Mouse (Mus musculus) retina, postnatal 7 days (tissue): ENCODE results near the gene Stxbp6.

Experiments
- DNase-seq: peaks from one replicate; pipeline ENCODE4 v3.0.0-alpha.2; 2012; ENCODE audit warnings: low read depth, low spot score

Gene Stxbp6

DNA sequence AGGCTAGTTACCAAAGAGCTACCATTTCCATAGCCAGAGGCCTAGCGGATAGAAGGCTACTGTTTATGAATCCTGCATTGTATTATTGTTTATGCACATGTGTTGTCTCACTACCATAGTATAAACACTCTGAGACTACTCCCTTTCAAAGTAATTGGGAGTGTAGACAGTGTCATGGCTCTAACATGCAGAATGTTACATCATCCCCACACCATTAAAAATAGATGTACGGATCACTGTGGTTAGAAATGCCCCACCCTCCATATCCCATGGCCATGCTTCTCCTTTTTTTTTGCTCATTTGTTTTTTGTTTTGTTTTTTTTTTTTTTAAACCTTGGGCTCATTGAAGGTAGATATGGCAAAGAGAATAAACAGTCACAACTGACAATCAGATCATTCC, 154.9 kb downstream of the Stxbp6 start:
- no peak for DNase-seq

DNA sequence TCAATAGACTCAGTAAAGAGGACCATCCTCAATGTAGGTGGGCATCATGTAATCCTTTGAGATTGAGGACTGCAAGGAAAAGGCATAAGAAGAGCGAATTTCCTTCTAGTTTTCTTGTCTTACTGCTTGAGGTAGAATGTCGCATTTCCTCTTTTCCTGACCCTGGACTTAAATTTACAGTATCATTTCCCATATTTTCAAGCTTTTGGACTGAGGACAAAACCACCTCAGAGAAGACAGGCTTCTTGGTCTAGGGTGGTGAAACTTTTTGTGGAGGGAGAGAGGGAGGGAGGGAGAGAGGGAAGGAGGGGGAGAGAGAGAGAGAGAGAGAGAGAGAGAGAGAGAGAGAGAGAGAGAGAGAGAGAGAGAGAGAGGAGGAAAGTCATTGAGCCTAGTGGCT, 155.6 kb downstream of the Stxbp6 start:
- DNase-seq, result no peak

DNA sequence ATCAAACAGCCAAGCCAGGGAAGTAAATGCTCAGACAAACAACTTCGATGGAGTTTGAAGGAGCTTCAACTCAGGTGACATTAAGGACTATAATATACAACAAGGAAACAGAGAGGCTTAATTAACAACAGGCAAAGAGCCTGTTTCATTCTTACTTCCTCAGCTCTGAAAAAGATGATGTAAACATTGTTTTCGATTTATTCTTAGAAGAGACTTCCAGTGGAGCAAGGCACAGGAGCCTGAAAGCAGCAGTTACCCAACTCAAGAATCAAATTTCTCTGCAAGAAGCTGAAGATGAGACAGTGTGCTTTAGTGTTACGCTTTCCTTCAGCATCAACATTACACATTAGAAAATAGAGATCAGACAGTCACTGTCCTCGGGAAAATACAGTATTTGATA, 160.7 kb downstream of the Stxbp6 start:
- no peak for DNase-seq

- DNase-seq, result no peak
Observed at GRCm38 (mm10) chr12:44908028-44908702, 166.3 kb downstream of the Stxbp6 start.

DNA sequence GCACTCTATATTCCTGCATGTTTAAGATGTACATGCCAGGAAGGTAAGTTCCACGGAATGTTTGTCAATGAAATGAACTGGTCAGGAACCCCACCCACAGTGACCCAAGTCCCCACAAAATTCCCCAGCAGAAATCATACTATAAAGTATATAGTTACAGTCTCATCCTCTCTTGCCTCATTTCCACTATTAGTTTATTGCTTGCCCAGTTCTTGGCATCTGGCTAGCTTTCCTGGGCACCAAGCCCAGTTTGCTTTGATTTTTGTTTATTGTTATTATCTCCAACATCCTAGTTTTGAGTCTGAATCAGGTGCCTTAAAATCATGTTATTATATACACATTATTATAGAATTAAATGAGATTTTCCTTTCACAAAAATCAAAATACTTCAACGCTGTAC, 168.5 kb downstream of the Stxbp6 start:
- no peak for DNase-seq

DNA sequence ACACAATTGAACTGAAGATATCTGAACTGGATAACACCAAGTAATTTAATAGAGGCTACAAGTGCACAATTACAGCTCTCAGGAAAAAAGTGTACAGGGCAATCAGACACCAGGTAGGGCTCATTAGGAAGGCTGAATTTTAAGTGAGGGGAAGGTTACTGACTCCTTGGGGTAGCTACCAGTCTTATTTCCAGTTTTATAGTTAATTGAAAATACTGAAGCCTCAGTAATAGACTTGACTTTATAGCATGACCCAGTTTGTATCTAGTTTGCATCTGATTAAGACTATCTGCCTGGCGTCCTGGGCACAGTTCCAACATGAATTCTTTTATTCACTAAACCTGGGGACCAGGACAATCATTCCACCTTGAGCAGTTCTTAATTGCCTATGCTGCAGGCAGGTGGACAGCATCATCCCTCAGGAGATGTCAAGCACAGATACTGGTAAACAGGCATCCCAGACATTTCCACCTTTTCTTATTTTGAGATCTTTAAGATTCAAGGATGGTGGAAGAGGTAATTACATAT, 171.2 kb downstream of the Stxbp6 start:
- DNase-seq, result no peak

DNA sequence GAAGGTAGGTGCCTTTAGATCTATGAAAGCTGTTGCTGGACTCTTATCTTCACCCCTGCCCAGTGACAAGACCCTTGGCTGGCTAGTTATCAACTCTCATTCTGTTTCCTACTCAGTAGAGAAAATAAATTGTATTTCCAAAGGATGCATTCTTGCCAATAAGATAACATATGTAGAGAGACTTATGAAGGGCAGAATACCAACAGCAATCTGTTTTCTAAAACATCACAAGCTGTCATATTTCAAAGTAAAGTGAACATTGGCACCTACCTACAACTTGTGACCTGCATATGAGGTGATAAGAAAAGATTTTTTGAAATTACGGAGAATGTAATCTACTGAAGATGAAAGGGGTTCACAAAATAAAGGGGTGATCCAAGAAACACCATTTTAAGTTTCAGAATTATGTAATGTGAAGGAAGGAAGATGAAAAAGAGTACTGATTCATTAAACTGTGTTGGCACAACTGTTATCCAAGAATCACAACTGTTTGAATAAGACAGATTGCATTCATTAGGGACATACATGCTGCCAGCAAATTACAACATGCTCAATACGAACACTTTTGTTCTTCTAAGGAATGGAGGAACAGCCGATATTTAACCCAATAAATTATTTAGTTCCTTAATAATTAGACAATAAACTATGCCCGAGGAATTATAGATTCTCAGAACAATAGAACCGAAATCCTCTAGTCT, 175.2 kb downstream of the Stxbp6 start:
- no peak for DNase-seq

GRCm38 (mm10) chr12:44896460-44896859, 178.0 kb downstream of the Stxbp6 start:
- no peak for DNase-seq

GRCm38 (mm10) chr12:44889677-44890393, 184.7 kb downstream of the Stxbp6 start:
- DNase-seq, result no peak

- no peak for DNase-seq
Observed at GRCm38 (mm10) chr12:44886826-44887225, 187.7 kb downstream of the Stxbp6 start.

DNA sequence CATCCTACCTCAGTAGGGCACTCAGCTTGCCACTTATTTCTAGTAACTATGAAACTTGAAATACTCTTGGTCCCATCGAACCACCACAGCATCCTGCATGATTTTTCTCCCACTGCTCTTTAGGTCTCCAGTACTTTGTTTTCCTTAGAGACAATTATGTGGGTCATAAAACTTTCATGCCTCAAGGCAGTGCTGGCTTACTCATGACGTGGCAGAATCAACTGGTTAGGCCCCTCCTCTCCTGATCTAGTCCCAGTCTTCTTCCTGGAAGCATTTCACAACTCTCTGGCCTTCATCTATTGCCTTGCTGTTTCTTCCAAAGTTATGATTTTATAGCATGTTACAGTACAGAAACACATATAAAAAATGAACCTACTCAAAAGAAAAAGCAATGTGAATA, 201.8 kb downstream of the Stxbp6 start:
- no peak for DNase-seq

DNA sequence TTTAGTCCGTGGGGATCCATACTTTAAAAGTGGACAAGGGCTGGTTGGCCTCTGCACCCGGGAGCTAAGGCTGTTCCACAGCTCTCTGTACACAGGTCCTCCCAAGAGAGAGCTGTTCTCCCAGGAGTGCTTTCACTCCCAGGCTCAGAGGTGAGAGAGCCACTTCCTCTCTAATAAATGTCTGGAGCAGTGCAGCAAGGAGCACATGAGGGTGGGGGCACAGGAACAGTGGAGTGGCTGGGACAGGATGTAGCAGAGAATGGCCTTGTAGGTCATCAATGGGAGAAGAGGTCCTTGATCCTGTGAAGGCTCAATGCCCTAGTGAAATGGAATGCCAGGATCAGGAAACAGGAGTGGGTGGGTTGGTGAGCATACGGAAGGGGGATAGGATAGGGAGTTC, 209.1 kb downstream of the Stxbp6 start:
- DNase-seq, result no peak

DNA sequence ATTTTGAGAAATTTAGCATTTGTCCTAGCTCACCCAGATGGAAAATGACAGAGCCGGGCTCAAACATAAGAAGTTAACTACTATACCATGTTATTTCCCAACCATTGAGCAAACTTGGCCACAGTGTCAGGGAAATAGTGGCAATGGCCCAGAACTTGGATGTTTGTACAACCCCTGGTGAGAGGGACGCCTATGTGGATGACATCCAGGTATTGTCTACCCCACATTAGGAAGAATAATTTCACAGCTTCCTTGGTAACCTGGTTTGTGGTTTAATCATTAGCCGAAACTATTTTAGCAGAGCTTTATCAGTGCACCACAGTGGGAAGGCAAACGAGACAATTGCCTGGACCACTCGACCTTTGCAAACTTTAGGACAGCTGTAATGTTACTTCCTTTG, 215.1 kb downstream of the Stxbp6 start:
- DNase-seq, result no peak

DNA sequence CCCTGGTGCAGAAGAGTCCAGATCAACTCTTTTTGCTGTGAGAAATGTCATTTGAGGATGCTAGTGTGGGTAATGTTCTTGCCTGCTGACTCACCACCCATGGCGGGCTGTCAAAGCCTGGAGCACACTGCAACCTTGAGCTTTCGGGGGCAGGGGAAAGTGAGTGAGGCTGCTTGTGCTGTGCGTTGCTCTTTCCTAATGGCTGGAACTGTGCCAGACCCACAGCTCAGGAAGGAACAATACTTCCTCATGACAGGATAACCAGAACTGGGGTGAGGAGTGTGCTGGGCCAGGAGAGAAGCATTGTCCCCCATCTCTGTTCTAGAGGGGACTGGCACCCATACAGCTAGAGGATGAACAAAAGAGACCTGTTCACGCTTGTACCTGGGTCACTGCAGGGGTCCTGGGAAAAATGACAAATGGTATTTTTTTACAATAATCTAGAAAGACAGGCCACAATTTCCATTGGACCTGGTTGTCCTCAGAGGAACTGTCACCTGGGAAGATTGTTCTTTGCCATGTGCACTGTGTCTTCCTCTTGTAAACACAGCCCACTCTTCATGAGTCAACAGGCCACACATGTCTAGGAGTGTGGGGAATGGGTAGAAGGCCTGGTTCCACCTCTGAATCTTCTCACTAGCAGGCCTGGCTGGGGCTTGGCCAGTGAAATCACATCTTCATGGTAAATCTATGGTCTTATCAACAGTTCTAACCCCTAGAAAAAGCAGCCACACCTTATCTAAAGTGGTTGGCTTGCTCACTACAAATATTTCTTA, 216.2 kb downstream of the Stxbp6 start:
- DNase-seq, result no peak

- DNase-seq, result no peak
Observed at GRCm38 (mm10) chr12:44852024-44852423, 222.5 kb downstream of the Stxbp6 start.

DNA sequence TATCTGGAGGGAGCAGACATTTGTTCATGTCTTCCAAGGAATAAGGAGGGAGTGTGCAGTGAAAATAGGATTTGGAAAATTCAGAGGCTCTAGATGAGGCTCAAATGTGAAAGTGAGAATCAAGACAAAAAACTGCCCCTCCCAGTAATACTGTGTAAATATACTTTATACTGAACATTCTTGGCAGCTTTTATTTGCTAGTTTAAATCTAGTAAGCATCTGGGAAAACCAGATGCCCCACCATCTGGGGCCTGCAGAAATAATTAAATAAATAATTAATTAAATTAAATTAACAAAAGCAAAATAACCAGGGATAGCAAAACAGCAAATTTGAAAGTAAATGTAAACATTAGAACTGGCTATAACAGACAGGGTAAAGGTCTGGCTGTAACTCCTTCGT, 224.0 kb downstream of the Stxbp6 start:
- no peak for DNase-seq

DNA sequence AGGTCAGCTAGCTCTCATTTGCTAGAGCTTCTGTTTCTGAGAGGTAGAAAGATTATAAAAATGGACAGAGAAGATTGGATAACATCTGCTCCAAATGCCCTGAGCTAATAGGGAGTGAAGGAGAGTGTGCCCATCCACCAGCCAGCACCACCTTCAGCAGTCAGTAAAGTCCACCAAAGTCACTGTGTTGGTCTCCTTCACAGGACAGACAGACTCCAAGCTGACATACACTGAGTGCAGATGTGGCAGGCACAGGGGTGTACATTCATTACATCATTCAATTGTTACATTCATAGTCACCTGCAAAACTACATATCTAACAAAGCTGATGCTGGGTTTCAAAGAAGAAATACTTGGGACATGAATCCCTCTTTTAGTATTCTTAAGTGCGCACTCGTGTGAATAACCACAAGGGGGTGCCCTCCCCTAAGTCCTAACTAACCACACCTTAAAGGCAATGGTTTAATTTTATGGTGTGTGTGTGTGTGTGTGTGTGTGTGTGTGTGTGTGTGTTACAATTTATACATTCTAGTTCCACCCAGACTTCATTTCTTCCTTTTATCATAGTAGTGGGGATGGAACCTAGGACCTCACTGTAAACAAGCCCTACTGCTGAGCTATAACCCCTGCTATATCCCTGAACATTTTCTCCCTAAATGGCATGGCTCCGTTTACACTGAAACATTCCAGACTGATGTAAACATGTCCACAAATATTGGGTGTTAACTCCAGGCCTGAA, 225.9 kb downstream of the Stxbp6 start:
- DNase-seq, result peak; percentile 17

- DNase-seq, result no peak
Observed at GRCm38 (mm10) chr12:44840585-44840984, 233.9 kb downstream of the Stxbp6 start.

GRCm38 (mm10) chr12:44839594-44840373, 234.7 kb downstream of the Stxbp6 start:
- no peak for DNase-seq

DNA sequence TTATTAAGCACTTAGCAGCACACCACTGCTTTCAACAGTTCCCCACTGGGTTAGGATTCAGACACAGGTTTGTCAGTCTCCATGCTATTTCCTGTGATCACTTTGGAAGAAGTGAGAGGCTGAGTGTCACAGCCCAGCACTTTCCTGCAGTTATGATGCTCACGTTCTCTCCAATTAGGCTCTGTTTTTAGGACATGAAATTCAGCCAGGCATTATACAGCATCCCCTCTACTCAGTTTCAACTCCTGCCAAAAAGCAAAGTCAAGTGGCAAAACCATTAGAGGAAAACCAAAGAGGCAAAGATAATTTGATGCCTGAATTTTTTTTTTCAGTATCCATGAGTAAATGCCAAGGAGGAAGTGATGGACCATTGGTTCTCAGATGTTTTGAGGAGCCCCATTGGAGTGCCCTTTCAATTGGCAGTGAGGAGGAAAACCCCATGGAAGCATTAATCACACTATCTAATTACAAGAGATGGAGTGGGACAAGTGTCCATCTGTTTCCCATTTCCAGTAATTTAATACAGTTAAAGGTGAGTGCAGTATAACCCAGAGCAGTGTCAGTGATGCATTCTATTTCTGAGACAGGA, 238.5 kb downstream of the Stxbp6 start:
- no peak for DNase-seq
